Mouse (Mus musculus) brain, embryonic 14.5 days (tissue): Measurements from ENCODE around the gene Atp6v1c2.

Experiments
- CTCF ChIP-seq: fragments of 200-500 bp; IDR thresholded peaks from 2 replicates; pipeline ENCODE4 v1.5.1; 2012; ENCODE audit warnings: inconsistent platforms, mild to moderate bottlenecking, moderate library complexity, borderline replicate concordance; ENCODE audit not compliant: insufficient read depth, insufficient read length; ENCODE audit errors: extremely low read depth
- POLR2A ChIP-seq: fragments of 200-500 bp; IDR thresholded peaks from 2 replicates; pipeline ENCODE4 v1.6.1; 2012; ENCODE audit warnings: mild to moderate bottlenecking, inconsistent platforms, borderline replicate concordance; ENCODE audit not compliant: poor library complexity, insufficient read depth, insufficient read length, severe bottlenecking; ENCODE audit errors: extremely low read depth

- TF ChIP-seq CTCF (no peak), POLR2A (no peak)
These were observed 62.5 kb downstream of the Atp6v1c2 start for GRCm38 (mm10) chr12:17266673-17266990.
